Mouse (Mus musculus) stomach, postnatal 0 days (tissue): ENCODE data around the gene Tmem110.

Experiments
- CTCF ChIP-seq: IDR thresholded peaks from 2 replicates; pipeline ENCODE4 v1.5.1; 2016; ENCODE audit warnings: antibody characterized with exemption, low read depth, mild to moderate bottlenecking, moderate library complexity
- EP300 ChIP-seq: optimal IDR thresholded peaks from 2 replicates; pipeline ENCODE3; 2016; ENCODE audit warnings: antibody characterized with exemption

GRCm38 (mm10) chr14:30855316-30855715 is 29.9 kb downstream of the Tmem110 start:
- TF ChIP-seq CTCF (no peak), EP300 (no peak)
